Mouse (Mus musculus) heart, postnatal 10 days (tissue): ENCODE results near the gene Gm45234. TPM values are rescaled to one million over a fixed set of nuclear protein-coding genes. Genes with fewer than 3 reads are reported as not detected.

Experiments used
- DNase-seq, 2 experiments: peaks; one replicate each; pipeline ENCODE4 v3.0.0; 2021
- intact Hi-C: fragments of 180-260 bp; cut with DNase I; formaldehyde crosslinking; loops from one replicate; pipeline ENCODE4 v1.15.1; 2025
- total RNA-seq, 2 experiments: library from RNA; stranded (reverse); gene quantifications; 2 replicates each; pipeline ENCODE4 v1.2.3; 2021

Gene Gm45234
- total RNA-seq, 2 experiments from 2014 or later = 0.98 TPM; not detected in 1

DNA sequence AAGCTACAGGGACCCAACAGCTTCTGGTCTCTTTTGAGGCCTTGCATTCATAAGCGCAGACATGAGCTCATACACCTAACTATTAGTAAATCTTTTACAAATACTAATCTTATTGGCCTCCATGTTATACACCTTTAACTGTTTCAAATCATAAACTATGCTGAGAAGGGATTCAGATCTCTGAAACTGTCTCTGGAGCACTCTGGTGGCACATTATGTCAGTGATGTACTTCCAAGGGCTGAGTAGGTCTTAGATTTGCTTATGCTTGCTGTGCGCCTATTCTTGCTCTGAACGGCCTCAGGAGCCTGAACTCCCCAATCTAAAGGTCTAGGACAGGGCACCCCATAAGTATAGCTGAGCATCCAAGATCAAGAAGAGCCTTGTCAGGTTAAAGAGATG, 14.0 kb downstream of the Gm45234 start:
- DNase-seq = no peak
- intact Hi-C loops = loop anchor here (1.0 to 5.0 kb wide), 4 partner anchors 17 to 100 kb away; partner anchors contain the start of genes Emg1, Lpcat3 and Phb2

- intact Hi-C loops = loop anchor here (1.0 to 5.0 kb wide), 4 partner anchors 18 to 99 kb away; partner anchors contain the start of genes Emg1, Lpcat3 and Phb2
Measured at GRCm38 (mm10) chr6:124740888-124741761, 14.7 kb downstream of the Gm45234 start, which contains the start of gene Grcc10. Grcc10 (minus strand) TSS chr6:124741374.

DNA sequence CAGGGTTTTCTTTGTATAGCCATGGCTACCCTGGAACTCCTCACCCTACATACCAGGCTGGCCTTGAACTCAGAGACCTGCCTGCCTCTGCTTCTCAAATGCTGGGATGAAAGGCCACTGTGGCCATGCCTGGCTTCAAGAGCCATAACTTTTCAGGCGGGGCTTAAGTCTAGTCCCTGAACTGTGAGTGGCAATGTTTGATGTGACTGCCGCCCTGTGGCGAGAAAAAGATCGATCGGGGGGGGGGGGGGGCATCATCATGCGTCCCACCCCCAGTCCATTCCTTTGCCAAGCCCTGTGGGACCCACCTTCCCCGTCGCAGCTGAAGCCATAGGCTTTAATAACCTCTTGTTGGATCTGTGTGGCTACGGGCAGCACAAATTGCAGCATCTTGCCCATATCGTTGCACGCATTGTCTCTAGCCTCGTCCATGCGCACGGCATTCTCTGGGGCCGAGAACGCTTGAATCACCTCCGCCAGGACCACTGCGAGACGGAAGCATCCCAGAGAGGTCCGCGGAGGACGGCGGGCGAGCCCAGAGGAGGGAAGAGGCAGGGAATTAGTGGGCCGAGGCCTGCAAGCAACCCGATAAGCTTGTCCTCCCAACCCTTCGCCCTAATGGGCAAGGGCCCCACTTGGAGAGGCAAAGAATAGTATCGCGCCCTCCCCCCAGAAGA, 15.5 kb downstream of the Gm45234 start:
- no peak for DNase-seq
- intact Hi-C loops = loop anchor here (2.0 to 5.0 kb wide), 3 partner anchors 18 to 98 kb away; partner anchors contain the start of gene Lpcat3

More at GRCm38 (mm10) chr6:124740888-124741761, 14.7 kb downstream of the Gm45234 start, which contains the start of gene Grcc10:
- peak; percentile 92 to 93 for DNase-seq

- no peak for DNase-seq
- intact Hi-C loops = loop anchor here (5.0 kb wide), 1 partner anchor 37 kb away; no protein-coding TSS in a partner anchor
Measured at GRCm38 (mm10) chr6:124739231-124739796, 16.5 kb downstream of the Gm45234 start.

DNA sequence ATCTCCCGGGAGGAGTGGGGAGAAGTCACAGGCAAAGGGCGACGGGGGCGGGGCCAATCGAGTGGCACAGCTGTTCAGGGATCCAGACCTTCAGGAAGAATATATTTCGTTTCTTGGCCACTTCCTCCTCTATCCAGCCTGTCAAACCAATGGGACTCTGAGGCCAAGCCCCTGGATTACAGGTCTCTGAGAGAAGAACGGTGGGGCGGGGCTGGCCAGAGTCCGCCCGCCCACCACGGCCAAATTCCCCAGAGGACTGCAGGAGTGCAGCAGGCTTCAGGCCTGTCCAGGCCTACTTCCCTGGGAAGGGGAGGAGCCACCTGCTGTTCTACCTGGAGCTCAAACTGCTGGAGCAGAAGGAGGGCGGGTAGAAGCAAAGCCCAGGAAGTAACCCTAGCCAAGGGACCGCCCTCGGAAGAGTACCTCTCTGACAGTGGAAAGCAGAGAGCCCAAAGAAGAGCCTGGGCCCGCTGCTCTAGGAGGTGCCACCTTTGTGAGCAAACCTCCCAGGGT, 17.3 kb downstream of the Gm45234 start, which contains the start of gene Ptpn6:
Ptpn6 (minus strand) TSS at position 204 of the 513 bp plus-strand sequence.
- intact Hi-C loops = loop anchor here (5.0 kb wide), 1 partner anchor 36 kb away; no protein-coding TSS in a partner anchor
- no peak for DNase-seq

DNA sequence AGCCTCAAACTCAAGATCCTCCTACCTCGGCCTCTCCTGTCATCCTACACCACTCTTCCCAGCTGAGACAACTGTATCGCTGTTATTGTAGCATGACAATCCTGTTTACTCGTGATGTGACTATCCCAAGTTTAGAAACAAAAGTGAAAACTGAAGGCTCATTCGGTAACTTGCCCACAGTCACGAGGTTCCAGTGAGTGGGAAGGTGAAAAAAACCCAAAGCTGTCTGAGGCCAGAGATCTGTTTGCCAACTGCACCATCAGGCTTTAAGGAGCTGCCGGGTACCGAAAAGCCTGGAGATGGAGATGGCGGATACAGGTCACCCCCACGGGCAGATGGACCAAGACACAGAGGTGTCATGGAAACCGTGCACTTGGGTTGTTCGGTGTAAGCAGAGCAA, 18.8 kb downstream of the Gm45234 start:
- DNase-seq = no peak
- intact Hi-C loops = loop anchor here (5.0 kb wide), 1 partner anchor 35 kb away; no protein-coding TSS in a partner anchor

DNA sequence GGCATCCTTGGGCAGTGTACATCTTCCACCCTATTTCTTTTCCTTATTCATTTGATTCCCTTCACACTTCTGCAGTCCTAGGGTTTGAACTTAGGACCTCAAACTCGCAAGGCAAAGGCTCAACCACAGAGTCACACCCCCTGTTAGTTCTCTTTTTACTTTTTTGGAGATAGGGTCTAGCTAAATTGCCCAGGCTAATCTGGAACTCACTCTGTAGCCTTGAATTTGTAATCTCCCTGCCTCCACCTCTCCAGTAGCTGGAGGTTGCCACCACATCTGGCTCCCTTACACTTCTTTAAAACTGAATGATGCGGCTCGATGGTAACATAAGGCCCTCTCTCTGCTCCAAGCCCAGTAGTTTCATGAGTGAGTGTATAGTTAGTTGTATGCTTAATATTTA, 21.4 kb downstream of the Gm45234 start:
- DNase-seq = no peak
- intact Hi-C loops = no loop called here

DNA sequence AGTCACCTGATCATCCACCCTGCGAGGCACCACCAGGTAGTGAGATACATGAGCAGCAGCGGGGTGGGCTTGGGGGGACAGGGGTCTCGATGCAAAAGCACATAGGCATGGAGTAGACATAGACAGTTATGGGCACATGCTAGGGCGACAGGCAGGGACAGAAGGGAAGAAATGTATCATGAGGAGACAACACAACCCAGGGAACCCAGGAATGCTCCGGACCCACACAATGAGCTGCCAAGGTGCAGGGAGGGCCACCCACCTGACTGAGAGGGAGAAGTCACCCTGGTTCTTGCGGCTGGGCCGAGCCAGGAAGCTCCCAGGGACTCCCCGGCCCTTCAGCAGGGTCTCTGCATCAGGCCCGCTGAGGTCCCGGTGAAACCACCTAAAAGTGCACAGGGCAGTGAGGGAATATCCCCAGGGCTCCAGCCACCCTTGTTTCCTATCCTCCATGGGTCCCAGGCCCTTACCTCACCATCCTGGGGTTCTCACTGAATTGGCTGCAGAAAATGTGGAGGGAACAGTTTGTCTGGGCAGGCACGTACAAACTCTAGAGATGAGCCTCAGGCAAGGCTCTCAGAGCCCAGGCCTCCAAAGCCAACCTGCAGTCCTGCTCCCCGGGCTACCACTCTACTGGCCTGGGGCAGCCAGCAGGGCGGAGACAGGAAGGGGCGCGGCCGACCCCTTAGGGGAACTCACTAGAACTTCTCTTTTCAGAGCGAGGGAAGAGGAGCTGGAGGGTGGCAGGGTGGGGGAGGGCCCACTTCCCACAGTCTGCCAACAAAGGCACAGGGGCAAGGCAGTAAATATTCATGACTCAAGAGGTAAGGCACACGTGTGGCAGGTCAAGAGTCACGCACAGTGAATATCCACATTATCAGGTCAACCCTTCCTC, 23.1 kb downstream of the Gm45234 start:
- intact Hi-C loops = no loop called here
- DNase-seq = peak in 1 of 2 experiments; percentile 48

GRCm38 (mm10) chr6:124731038-124731437, 24.8 kb downstream of the Gm45234 start:
- no peak for DNase-seq
- intact Hi-C loops = no loop called here

DNA sequence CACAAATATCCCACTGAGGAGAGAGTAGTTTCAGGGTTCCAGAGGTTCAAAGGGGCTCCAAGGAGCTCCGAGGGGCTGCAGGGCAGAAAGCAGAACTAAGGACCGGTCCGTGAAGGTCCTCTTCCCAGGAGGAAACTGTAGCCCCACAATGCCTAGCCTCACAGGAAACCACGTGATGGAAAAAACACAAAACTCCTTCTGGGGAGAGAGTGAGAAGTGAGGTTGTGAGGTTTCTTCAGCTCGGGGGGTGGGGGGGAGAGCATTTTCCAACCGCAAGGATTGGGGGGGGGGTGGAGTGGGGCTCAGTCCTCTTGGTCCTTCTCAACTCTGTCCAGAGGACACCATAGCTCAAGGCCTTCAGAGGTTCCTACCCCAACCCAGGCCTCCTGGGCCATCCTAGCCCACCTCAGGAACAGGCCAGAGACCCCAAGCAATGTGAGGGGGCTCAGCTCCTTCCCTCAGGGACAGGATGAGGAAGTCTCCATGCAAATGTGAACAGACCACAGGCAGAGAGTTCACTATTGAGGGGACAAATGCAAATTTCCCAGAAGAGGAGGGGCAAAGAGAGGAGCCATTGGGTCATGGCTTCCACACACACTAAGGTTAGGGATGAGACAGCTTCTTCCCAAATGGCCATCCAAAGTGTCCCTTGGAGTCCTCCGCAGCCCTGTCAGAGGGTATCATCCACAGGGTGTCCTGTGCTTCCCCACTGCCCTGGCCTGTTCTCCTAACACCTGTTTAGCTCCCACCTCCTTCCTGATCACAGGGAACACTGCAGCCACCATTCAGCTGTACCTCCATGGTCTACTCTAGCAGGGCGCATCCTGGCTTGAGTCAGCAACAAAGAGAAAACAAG, 25.7 kb downstream of the Gm45234 start:
- DNase-seq = no peak
- intact Hi-C loops = no loop called here

- intact Hi-C loops = no loop called here
- no peak for DNase-seq
Measured at GRCm38 (mm10) chr6:124728621-124729020, 27.2 kb downstream of the Gm45234 start.

DNA sequence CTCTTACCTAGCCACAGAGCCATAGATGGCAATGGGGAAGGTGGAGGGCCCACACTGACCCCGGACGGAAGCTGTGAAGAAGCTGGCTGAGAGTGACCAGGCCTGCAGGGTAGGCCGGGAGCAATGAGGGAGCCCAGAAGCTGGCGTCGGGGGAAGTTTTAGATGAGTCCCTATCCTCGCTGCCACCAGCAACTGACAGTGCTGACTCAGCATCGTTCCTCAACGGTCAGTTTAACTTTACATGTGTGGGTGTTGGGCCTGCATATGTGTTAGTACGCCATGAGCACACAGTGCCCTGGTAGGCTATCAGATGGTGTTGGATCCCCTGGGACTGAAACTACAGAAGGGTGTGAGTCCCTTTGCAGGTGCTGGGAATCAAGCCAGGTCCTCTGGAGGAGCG, 31.3 kb downstream of the Gm45234 start:
- intact Hi-C loops = no loop called here
- no peak for DNase-seq

GRCm38 (mm10) chr6:124723541-124723940, 32.3 kb downstream of the Gm45234 start:
- no peak for DNase-seq
- intact Hi-C loops = no loop called here

DNA sequence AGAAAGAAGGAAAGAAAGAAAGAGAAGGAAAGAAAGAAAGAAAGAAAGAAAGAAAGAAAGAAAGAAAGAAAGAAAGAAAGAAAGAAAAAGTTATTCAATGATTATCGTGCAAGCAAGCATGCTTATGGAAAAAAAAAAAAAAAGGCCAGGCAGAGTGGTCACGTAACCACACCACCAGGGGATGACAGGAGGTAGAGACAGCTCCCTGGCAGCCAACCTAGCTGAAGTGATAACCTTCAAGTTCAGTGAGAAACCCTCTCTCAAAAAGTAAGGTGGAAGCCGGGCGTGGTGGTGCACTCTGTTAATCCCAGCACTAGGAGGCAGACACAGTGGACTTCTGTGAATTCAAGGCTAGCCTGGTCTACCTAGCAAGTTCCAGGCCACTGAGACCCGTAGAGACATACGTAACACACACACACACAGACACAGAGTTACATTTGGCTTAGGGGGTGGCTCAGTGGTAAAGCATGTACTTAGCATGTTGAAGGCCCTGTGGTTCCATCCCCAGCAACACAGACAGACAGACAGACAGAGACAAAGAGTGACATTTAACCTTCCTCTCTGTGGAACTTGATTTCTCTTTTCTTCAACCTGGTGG, 32.8 kb downstream of the Gm45234 start:
- intact Hi-C loops = no loop called here
- DNase-seq = peak; percentile 67 to 73

- no peak for DNase-seq
- intact Hi-C loops = no loop called here
Measured at GRCm38 (mm10) chr6:124720904-124721303, 34.9 kb downstream of the Gm45234 start.

GRCm38 (mm10) chr6:124719354-124719978, 36.4 kb downstream of the Gm45234 start:
- intact Hi-C loops = no loop called here
- peak; percentile 53 to 62 for DNase-seq

DNA sequence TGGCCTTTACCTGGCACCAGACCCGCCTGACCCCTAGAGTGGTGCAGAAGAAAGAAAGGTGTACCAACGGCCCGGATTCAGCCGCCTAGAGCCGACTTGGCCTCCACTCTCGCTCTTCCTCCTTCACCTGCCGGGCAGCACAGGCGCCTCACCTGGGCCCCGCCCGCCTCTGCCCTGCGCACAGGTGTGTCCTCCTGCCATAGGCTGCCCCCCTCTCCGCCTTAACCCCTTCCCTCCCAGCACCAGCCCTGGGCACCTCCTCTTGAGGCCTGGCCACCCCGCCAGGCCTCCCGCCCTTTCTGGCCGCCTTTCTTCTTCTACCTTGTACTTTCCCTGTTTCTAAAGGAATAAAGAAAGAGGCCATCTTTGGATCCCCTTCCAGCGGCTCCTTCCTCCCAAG, 37.1 kb downstream of the Gm45234 start:
- intact Hi-C loops = no loop called here
- no peak for DNase-seq

DNA sequence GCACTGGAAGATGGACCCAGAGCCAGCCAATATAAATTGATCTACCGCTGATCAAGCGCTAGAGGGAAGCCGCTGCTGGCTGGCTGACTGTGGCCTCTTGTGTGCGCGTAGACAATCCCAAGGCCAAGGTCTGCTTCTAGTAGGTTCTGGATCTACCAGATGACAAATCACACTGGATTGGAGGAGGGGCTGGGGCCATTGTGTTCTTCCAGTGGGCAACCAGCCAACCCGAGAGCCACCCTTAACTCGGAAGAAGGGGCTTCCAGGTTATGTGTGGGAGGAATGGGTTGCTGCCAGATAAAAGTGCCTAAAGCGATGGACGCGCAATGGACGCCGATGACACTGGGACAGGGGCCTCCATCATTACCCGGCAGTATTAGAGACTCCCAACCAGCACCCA, 37.9 kb downstream of the Gm45234 start:
- intact Hi-C loops = no loop called here
- DNase-seq = no peak
